Mouse (Mus musculus) midbrain, embryonic 11.5 days (tissue): ENCODE results near the gene 2010300C02Rik. TPM values are rescaled to one million over a fixed set of nuclear protein-coding genes. Genes with fewer than 3 reads are reported as not detected.
"Not testable (repeated sequence)": the region's sequence is repeated elsewhere in the genome, so short reads cannot be mapped to it uniquely, and the experiment has no call there.

ENCODE experiments used
- ATAC-seq: fragments of 200-750 bp; cut with Nextera tagmentation; 2 replicates; pipeline ENCODE4 v1.8.0; 2017; ENCODE audit warnings: moderate TSS enrichment, moderate library complexity; ENCODE audit not compliant: low FRiP score
- DNase-seq: peaks from one replicate; pipeline ENCODE4 v3.0.0; 2015; ENCODE audit warnings: low spot score; ENCODE audit errors: missing footprints
- H3K27ac ChIP-seq: fragments of 300-500 bp; sonication (generic); 2 replicates; pipeline ENCODE4 v1.5.1; 2014; ENCODE audit warnings: low read depth, low read length
- H3K27me3 ChIP-seq: fragments of 300-500 bp; sonication (generic); 2 replicates; pipeline ENCODE4 v1.6.1; 2014; ENCODE audit warnings: mild to moderate bottlenecking, low read length, moderate library complexity, mixed read lengths; ENCODE audit not compliant: control insufficient read depth, insufficient read depth
- H3K36me3 ChIP-seq: fragments of 300-500 bp; sonication (generic); 2 replicates; pipeline ENCODE4 v1.6.1; 2014; ENCODE audit warnings: mild to moderate bottlenecking, low read length, moderate library complexity, mixed read lengths; ENCODE audit not compliant: control insufficient read depth, insufficient read depth
- H3K4me1 ChIP-seq: fragments of 300-500 bp; sonication (generic); 2 replicates; pipeline ENCODE4 v1.6.1; 2014; ENCODE audit warnings: low read length; ENCODE audit not compliant: control insufficient read depth, insufficient read depth
- H3K4me2 ChIP-seq: fragments of 300-500 bp; sonication (generic); 2 replicates; pipeline ENCODE4 v1.6.1; 2014; ENCODE audit warnings: mild to moderate bottlenecking, moderate library complexity
- H3K4me3 ChIP-seq: fragments of 300-500 bp; sonication (generic); 2 replicates; pipeline ENCODE4 v1.5.1; 2014; ENCODE audit warnings: low read depth, low read length
- H3K9ac ChIP-seq: fragments of 300-500 bp; sonication (generic); 2 replicates; pipeline ENCODE4 v1.6.1; 2014; ENCODE audit warnings: low read length
- H3K9me3 ChIP-seq: fragments of 300-500 bp; sonication (generic); 2 replicates; pipeline ENCODE4 v1.6.1; 2016; ENCODE audit warnings: low read length; ENCODE audit not compliant: control insufficient read depth
- WGBS: fragments of 180-500 bp; shearing (Covaris S2); extraction: QIAGEN DNeasy Blood & Tissue Kit; methylation state at CpG from one replicate; pipeline ENCODE4 v1.1.7; 2014; 5-methylcytosine and 5-hydroxymethylcytosine counted together
- polyA plus RNA-seq: library from polyadenylated mRNA; unstranded; fragments of >200 nt; fragmentation: Nextera tagmentation; extraction: Ambion mirVana; gene quantifications from 2 replicates; pipeline ENCODE4 v1.2.1, GENCODE M21; 2014

Gene 2010300C02Rik
- polyA plus RNA-seq, 1 experiment from 2014 or later: 0.61 TPM

DNA sequence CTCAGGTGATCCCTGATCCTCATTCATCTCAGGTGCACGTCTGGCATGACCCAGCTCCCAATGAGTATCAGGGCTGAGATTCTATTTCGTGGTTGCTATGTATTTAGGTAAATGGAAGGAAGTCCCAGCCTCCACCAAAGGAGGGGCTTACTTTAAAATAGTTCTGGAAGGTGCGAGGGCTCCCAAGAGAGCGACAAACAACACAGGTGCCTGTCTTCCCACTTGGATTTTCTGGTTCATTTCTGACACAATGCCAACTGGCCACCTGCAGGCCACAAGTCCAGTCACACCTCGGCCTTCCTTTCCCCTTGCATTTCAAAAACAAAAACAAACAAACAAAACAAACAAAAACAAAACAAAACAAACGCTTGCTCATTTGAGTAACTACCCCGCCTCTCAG is 1.4 kb downstream of the 2010300C02Rik start:
- peak; percentile 76 for DNase-seq
- Histone ChIP-seq H3K4me2 (no peak overlapping the region), H3K4me3 (no peak overlapping the region), H3K9me3 (no peaks in the 10 kb centered on the region), H3K27me3 (peaks cover 21% of the 10 kb centered on the region), H3K4me1 (peaks cover 6% of the 10 kb centered on the region; the same call in 1 of the 2 replicates), H3K9ac (no peak overlapping the region), H3K27ac (no peak overlapping the region), H3K36me3 (no peaks in the 10 kb centered on the region)
- ATAC-seq: no peak
- 47% methylated on average over 7 of the region's 7 CpGs for WGBS

DNA sequence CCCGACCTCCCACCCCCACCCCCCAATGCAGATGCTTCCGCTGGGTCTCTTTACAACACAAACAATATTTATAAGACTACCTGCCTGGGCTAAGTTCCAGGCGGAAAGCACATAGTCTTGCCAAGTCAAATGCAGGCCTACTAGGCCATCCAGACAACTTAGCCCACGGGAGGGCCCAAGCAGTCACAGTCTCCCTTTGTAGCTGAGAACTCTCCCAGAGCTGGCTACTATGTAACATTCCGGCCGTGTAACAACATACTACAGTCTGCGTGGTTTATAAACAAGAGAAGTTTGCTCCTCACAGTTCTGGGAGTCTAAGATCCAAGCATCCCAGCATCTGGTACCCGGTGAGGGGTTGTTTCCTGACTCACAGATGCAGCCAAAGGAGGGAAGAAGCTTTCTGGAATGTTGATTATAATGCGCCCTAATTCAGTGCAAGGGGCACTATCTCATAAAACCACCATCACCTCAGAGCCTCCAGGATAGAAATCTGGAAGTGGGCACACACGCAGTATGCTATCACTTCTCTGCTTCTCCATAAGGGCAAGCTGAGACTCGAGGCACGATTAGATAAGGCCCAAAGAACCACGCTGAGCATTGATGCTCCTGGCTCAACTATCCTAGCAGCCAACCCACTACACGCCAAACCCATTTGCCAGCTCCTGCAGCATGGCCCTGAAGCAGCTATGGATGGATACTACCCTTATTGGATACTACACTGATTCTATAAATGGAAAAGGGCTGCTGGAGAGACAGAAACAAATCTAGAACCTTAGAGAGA is 2.3 kb downstream of the 2010300C02Rik start:
- Histone ChIP-seq H3K36me3 (no peaks in the 10 kb centered on the region), H3K27ac (no peak overlapping the region), H3K9me3 (no peaks in the 10 kb centered on the region), H3K4me2 (no peak overlapping the region), H3K27me3 (peaks cover 21% of the 10 kb centered on the region), H3K4me3 (no peak overlapping the region), H3K9ac (no peak overlapping the region), H3K4me1 (peaks cover 6% of the 10 kb centered on the region; the same call in 1 of the 2 replicates)
- ATAC-seq: no peak
- DNase-seq: no peak
- WGBS: 80% methylated on average over 14 of the region's 14 CpGs

GRCm38 (mm10) chr1:37712357-37712737 is 7.5 kb downstream of the 2010300C02Rik start:
- H3K9ac ChIP-seq, H3K4me2 ChIP-seq, H3K27ac ChIP-seq, H3K36me3 ChIP-seq, H3K4me3 ChIP-seq, DNase-seq, H3K27me3 ChIP-seq, ATAC-seq, H3K4me1 ChIP-seq, H3K9me3 ChIP-seq: not testable (repeated sequence)
- 89% methylated on average over 4 of the region's 4 CpGs for WGBS

DNA sequence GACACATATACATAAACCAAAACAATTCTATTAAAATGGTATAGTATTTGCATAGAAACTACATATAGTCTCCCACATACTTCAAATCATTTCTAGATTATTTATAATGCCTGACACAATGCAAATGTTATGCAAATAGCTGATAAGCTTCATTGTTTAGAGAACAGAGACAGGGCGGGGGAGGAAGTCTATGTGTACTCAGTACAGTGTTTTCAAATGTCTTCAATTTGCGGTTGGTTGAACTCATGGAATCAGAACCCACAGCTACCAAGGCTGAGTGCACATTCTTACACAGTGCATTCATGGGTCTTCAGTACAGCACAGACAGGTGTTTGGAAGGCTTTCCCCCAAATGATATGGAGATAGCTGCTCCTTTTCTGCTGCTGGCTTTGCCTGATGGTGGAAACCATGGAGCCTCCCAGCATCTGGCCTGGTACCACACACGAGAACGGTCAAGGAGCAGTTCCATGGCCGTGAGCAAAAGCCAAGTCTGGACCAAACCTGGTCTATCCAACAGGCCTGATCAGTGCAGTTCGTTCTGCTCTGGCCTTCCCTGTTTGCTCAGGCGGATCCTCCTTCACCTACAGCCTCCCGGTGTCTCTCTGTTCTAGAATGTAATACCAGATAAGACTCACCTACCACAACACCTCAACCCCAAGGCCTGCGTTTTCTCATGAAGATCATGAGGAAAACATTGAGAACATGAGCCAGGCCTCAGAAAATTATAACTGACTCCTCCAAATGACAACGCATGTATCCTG is 8.1 kb downstream of the 2010300C02Rik start:
- no peak for DNase-seq
- whole genome bisulfite sequencing: 90% methylated on average over 10 of the region's 10 CpGs
- H3K27me3 ChIP-seq: no peaks in the 10 kb centered on the region
- H3K9ac ChIP-seq: no peak overlapping the region
- H3K36me3 ChIP-seq: no peaks in the 10 kb centered on the region
- no peak overlapping the region for H3K4me2 ChIP-seq
- H3K9me3 ChIP-seq: no peaks in the 10 kb centered on the region
- no peaks in the 10 kb centered on the region for H3K4me1 ChIP-seq
- no peak for ATAC-seq
- no peak overlapping the region for H3K4me3 ChIP-seq
- no peak overlapping the region for H3K27ac ChIP-seq

DNA sequence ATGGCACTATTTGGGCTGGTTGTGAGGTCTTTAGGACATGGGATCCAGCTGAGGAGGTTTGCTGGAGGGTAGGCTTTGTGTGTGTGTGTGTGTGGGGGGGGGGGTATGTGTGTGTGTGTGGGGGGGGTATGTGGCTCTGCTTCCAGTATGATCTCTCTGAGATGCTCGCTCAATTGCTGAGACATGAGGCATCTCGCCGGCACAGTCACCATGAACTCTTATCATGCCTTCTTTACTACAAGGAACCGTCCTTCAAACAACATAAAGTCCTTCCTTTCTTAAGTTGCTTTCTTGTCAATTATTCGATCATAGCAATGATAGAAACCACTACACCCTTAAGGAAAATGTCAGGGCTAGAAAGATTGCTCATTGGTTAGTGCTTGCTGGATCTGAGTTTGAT is 8.8 kb downstream of the 2010300C02Rik start:
- H3K4me2 ChIP-seq: no peak overlapping the region
- H3K27ac ChIP-seq: no peak overlapping the region
- no peaks in the 10 kb centered on the region for H3K36me3 ChIP-seq
- ATAC-seq (no peak), DNase-seq (no peak)
- no peaks in the 10 kb centered on the region for H3K27me3 ChIP-seq
- 89% methylated on average over 5 of the region's 5 CpGs for WGBS
- no peak overlapping the region for H3K9ac ChIP-seq
- no peaks in the 10 kb centered on the region for H3K4me1 ChIP-seq
- H3K4me3 ChIP-seq: no peak overlapping the region
- no peaks in the 10 kb centered on the region for H3K9me3 ChIP-seq

GRCm38 (mm10) chr1:37709736-37710135 is 10.1 kb downstream of the 2010300C02Rik start:
- H3K9ac ChIP-seq: no peak overlapping the region
- no peaks in the 10 kb centered on the region for H3K9me3 ChIP-seq
- H3K36me3 ChIP-seq: no peaks in the 10 kb centered on the region
- H3K4me2 ChIP-seq: no peak overlapping the region
- no peaks in the 10 kb centered on the region for H3K27me3 ChIP-seq
- H3K27ac ChIP-seq: no peak overlapping the region
- H3K4me3 ChIP-seq: no peak overlapping the region
- 90% methylated on average over 8 of the region's 8 CpGs for WGBS
- ATAC-seq: no peak
- no peak for DNase-seq
- H3K4me1 ChIP-seq: no peaks in the 10 kb centered on the region

GRCm38 (mm10) chr1:37708270-37708955 is 11.5 kb downstream of the 2010300C02Rik start:
- Histone ChIP-seq H3K4me2 (no peak overlapping the region), H3K27ac (no peak overlapping the region), H3K4me1 (no peaks in the 10 kb centered on the region), H3K4me3 (no peak overlapping the region), H3K27me3 (no peaks in the 10 kb centered on the region), H3K9ac (no peak overlapping the region), H3K36me3 (no peaks in the 10 kb centered on the region), H3K9me3 (no peaks in the 10 kb centered on the region)
- ATAC-seq (no peak), DNase-seq (no peak)
- WGBS: 87% methylated on average over 6 of the region's 6 CpGs

DNA sequence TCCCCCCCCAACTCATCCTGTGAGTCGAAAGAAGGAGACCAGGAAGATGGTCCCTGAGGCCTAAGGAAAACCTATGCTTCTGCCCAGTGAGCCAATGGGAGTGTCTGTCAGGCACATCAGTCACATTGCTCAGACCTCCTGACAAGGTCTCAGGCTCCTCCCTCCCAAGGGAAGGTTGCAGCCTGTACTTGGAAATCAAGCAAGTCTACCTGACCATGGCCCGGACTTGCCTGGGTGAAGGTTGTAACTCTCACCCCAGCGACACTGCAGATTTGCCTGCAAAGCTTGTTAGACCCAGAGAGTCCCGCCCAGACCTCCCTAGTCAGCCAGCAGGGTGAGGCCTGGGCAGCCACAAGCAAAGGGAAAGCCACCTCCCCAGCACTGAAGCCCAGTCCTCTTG is 17.6 kb downstream of the 2010300C02Rik start:
- no peak for DNase-seq
- H3K4me3 ChIP-seq: no peak overlapping the region
- 74% methylated on average over 4 of the region's 4 CpGs for WGBS

More for the DNA sequence above, 17.6 kb downstream of the 2010300C02Rik start:
- H3K9me3 ChIP-seq: no peaks in the 10 kb centered on the region
- H3K27me3 ChIP-seq: no peaks in the 10 kb centered on the region
- H3K36me3 ChIP-seq: no peaks in the 10 kb centered on the region
- no peak overlapping the region for H3K27ac ChIP-seq
- ATAC-seq: no peak
- H3K9ac ChIP-seq: no peak overlapping the region
- no peak overlapping the region for H3K4me2 ChIP-seq
- H3K4me1 ChIP-seq: no peaks in the 10 kb centered on the region
